Comparison of ENCODE assay signal across 18 mouse cellular contexts in genomic region chr14:10289043-10289442, GRCm38 (mm10).
"Had no signal": no experiment of that assay in that cellular context is flagged by ENCODE, and none has a peak within 500 bp of the region (broad histone marks: within the 10 kb centered on the region; RNA-seq: fewer than 3 reads in every experiment).

No protein-coding gene starts in this region.

- H3K9me3 ChIP-seq: liver, embryonic 15.5 days; lung, embryonic 15.5 days; midbrain, embryonic 10.5 days; midbrain, embryonic 13.5 days; midbrain, embryonic 15.5 days; neural tube, embryonic 13.5 days; neural tube, embryonic 15.5 days had no signal

- H3K27ac ChIP-seq: liver, embryonic 15.5 days; lung, embryonic 15.5 days; midbrain, embryonic 10.5 days; midbrain, embryonic 13.5 days; midbrain, embryonic 15.5 days; neural tube, embryonic 13.5 days; neural tube, embryonic 15.5 days had no signal

- H3K4me3 ChIP-seq: liver, embryonic 15.5 days; lung, embryonic 15.5 days; midbrain, embryonic 10.5 days; midbrain, embryonic 13.5 days; midbrain, embryonic 15.5 days; neural tube, embryonic 13.5 days; neural tube, embryonic 15.5 days had no signal

- H3K27me3 ChIP-seq: liver, embryonic 15.5 days; lung, embryonic 15.5 days; midbrain, embryonic 13.5 days; midbrain, embryonic 15.5 days; neural tube, embryonic 13.5 days; neural tube, embryonic 15.5 days had no signal

- H3K4me2 ChIP-seq: liver, embryonic 15.5 days; lung, embryonic 15.5 days; midbrain, embryonic 13.5 days; midbrain, embryonic 15.5 days; neural tube, embryonic 13.5 days; neural tube, embryonic 15.5 days had no signal

- H3K4me1 ChIP-seq: liver, embryonic 15.5 days; lung, embryonic 15.5 days; midbrain, embryonic 13.5 days; midbrain, embryonic 15.5 days; neural tube, embryonic 13.5 days; neural tube, embryonic 15.5 days had no signal

- H3K36me3 ChIP-seq: liver, embryonic 15.5 days; lung, embryonic 15.5 days; midbrain, embryonic 10.5 days; midbrain, embryonic 13.5 days; midbrain, embryonic 15.5 days; neural tube, embryonic 13.5 days; neural tube, embryonic 15.5 days had no signal

- H3K9ac ChIP-seq: liver, embryonic 15.5 days; liver, postnatal 0 days; lung, embryonic 15.5 days; midbrain, embryonic 13.5 days; midbrain, embryonic 15.5 days; neural tube, embryonic 13.5 days; neural tube, embryonic 15.5 days had no signal

- DNase-seq: liver, postnatal 0 days; lung, adult 2 months; lung, postnatal 4 days; retina, postnatal 1 day; right cerebral cortex, adult 18-20 months; right cerebral cortex, postnatal 25 days; right cerebral cortex, postnatal 4 days; spleen, adult 18-20 months; thymus, adult 18-20 months; thymus, postnatal 36 days had no signal

- ATAC-seq: liver, postnatal 0 days; lung, postnatal 0 days; midbrain, embryonic 13.5 days; midbrain, embryonic 15.5 days had no signal
